Mouse (Mus musculus): Measurements from ENCODE around the gene Tdrd5.
"Not testable (repeated sequence)": the region's sequence is repeated elsewhere in the genome, so short reads cannot be mapped to it uniquely, and the experiment has no call there.

Tdrd5 gene

DNA sequence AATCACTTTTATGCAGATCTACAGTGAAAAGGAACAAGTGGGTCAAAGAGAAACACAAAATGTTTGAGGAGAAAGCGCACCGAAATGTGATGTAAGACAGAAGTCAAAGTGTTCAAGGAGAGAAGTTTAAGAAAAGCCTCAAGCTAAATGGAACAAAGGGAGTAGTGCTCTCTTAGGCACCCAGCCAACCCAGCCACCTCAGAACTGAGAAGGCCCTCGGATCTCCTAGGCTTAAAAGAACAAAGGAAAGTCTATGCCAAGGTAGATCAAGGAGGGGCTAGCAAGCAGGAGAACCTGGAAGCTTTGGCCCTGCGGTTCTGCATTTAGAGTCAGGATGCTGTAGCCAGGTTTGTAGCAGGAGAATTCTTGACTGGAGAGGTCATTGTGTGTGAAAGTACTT, 48.6 kb downstream of the Tdrd5 start:
- DNase-seq (ENCODE audit: low spot score in 2 of 2): no peak

DNA sequence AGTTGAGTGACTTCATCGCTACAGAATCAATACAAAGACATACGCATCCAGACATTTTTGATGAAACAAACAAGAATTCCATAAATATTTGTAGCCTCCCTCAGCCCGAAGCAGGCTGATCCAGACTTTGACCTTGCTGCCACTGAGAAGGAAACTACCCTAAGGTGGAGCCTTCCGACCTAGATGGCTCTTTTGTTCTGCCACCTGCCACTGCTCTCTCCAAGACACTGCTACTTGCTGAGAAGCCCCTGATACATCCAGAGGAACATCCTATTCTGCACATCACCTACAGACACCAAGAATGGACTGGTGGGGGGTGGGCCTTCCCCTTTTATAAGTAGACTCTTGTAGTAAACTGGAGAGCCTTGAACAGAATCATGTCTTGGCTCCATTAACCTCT, 52.4 kb downstream of the Tdrd5 start:
- DNase-seq (ENCODE audit: low spot score in 2 of 2): not testable (repeated sequence)

DNA sequence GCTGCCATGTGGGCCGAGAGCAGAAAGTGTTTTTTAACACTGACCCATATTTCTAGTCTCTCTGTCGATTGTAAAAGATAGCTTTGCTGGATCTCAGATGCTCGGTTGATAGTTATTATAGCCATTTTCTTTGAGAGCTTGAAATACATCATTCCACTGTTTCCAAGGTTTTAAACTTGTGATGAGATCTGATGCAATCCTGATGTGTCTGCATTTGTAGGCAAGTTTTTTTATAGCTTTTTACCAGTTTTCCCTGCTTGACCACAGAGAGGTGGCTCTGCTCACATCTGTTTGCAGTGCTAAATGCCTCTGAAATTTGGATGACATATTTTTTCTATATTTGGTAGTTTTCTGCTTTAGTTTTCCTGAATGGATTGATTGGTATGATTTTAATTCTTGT, 55.6 kb downstream of the Tdrd5 start:
- no peak for DNase-seq (ENCODE audit: low spot score in 2 of 2)

DNA sequence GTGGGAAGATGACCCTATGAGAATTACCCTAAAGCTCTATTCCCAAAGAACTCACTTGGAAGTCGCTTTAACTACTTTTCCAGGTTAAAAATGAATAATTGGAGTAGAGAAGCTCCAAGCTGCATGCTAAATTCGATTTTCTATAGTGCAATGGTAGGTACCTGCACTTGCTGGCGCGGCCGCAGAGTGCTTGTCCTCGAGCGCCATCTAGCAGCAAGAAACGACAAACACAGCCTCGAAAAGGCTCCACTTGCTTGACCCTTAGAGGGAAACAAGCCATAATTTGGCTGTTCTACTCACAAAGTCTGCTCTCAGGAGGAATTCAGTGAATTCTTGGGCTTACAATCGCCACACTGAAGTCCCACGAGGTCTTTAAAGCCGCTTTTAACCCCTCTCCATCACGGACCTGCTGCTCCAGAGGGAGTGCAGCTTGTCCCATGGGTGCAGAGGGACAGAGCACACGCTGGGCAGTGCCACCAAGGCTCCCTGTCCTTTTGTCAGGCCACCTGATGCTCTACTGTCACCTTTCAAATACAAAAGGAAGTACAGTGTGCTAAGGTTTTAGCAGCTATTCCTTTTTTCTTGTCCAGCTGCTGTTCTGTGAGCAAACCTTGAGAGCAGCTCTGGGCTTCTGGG, 61.6 kb downstream of the Tdrd5 start:
- peak; percentile 19 to 36 for DNase-seq (ENCODE audit: low spot score in 2 of 2)

DNA sequence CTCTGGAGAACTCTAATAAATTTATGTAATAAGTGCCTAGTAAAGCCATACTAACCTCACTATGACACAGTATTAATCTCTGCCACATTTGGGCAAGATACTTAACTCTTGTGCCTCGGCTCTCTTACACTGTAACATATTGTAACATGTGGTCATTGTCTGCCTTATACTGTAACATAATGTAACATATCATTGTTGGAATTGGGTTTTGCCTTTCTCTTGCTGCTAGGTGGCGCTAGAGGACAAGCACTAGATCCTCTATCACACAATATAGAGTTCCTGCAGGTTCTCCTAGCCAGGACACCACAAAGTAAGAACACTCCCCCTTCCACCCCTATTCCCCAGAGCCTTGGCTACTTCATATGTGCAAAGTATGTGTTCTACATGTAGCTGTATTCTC, 62.4 kb downstream of the Tdrd5 start:
- no peak for DNase-seq (ENCODE audit: low spot score in 2 of 2)

DNA sequence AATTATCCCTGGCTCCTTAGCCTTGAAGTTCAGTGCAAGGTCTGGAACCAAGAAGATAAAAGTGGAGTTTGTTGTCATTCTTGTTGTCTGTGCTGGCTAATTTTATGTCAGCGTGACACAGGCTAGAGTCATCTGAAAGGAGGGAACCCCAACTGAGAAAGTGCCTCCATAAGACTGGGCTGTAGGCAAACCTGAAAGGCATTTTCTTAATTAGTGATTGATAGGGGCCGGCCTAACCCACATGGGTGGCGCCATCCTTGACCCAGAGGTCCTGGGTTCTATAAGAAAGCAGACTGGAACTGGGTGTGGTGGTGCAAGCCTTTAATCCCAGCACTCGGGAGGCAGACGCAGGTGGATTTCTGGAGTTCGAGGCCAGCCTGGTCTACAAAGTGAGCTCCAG, 72.3 kb downstream of the Tdrd5 start:
- DNase-seq (ENCODE audit: low spot score in 2 of 2): no peak

DNA sequence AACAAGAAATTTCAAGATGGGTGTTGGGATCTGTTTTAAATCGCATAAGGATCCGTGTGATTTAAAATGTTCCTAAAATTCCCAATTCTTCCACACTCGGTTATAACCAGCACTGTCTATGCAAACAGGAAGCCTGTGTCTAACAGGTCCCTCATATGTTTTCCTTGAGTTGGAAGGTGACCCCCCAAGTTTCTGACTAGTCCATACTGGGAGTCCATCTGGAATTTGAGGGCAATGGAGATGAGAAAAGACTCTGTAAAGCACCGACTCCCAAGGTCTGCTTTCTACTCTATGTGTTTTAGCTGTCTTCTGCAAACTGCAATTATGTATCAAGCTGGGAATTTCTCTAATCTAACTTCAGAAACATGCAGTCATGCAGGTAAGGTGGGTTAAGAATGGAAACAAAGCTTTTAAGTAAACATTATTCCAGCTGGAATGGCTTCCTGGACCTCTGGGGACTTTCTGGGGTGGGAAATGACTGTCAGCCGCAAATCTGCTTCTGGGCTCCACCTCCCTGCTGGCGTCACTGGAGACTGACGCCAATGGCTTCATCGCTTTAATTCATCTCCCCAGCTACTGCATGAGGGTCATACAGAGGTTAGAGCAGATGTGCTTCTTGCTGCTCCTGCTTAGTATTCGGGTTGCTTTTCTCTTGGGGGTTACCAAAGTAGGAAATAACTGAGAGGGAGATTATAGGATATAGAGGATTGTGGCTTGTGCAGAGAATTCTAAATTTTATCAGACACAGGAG, 73.0 kb downstream of the Tdrd5 start:
- no peak for DNase-seq (ENCODE audit: low spot score in 2 of 2)

DNA sequence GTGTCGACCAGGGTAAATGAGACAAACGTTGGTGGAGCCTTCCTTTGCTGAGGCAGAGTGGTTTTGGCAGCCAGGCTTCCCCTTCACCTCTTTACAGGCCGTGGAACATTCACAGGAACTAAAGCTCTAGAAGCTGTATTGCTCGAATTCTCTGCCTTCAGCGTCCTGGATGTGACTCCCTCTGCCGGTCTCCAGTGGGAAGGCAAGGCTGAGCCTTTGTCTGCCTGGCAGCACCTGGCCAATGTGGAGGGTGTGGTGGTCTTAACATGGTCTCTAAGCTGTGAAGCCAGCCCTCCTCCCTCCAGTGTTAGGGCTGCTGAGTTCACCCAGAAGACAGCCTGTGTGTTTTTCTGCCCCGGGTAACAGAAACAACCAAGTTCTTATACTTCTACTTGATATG, 74.0 kb downstream of the Tdrd5 start:
- peak; percentile 22 to 48 for DNase-seq (ENCODE audit: low spot score in 2 of 2)

DNA sequence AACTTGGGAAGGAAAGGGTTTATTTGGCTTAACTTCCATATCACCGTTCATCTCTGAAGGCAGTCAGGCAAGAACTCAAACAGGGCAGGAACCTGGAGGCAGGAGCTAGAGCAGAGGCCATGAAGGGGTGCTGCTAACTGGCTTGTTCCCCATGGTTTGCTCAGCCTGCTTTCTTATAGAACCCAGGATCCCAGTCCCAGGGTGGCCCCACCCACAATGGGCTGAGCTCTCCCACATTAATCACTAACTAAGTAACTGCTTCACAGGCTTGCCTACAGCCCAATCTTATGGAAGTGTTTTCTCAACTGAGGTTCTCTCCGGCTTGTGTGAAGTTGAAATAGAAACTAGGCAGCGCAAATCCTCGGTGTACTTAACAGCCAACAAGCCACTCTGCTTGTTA, 74.7 kb downstream of the Tdrd5 start:
- DNase-seq (ENCODE audit: low spot score in 2 of 2): no peak

DNA sequence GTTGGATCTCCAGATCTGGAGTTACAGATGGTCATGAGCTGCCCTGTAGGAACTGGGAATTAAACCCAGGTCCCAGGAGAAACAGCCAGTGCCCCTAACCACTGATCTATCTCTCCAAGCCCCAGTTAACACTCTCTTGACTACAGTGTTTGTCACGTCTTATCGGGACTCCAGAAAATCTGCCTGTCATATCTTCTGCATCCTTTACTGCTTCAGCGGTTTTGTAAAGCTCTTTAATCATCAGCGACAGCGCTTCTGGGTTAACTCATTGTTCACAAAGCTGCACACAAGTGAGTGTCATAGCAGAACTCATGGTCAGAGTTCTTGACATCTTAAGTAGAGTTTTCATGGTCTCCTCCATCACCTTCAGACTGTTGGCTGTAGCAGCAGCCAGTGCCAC, 76.6 kb downstream of the Tdrd5 start:
- DNase-seq (ENCODE audit: low spot score in 2 of 2): no peak

DNA sequence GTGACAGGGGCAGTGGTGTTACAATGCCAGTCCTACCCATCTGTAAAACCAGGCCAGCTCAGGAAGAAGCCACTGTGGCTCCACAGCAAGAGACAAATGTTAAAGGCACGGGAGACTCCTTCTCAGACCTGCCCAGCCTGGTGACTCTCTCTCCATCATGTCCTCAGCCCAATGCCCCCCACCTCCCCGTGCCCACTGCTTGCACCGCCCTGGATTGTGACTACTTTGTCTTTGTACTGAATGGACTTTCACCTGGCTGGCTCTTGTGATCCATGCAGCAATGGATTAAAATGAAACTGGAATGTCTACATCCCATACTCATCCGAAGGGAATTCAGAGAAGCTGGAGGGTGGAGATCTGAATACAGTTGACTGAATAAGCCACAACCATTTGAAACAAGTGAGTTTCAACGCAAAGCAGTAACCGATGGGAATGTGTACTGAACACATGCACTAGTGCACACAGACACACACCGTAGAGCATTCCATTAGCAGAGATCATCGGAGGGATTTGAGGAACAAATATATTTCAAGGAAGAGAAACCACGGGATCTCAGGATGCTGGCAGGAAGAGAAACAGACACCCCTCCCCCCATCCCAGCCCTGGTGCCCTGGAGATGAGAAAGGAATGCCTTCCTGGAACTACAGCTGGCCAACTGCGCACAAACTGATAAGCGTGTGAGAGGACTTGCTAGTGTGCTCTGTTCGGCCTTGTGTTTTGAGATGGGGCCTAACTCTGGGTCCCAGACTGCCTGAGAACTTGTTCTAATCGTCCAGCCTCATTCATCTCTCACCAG, 81.1 kb downstream of the Tdrd5 start:
- no peak for DNase-seq (ENCODE audit: low spot score in 2 of 2)

DNA sequence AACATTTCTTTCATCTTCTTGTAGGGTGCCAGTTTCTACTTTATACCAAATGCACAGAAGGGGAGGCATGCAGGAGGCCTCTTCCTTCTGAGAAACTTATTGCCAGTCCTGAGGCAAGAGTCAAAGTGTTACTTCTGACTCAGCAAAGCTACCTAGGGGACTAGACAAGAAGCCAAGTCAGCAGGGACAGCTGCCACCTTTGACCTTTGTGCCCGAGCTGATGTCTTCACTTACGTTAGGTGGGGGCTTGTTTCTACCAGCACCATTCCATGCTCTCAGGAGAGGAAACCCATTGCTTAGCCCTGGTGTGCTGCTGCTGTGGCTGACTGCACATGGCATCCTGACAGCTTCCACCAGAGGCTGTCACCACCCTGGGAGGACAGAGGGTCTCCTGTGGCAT, 82.1 kb downstream of the Tdrd5 start:
- DNase-seq (ENCODE audit: low spot score in 2 of 2): no peak

DNA sequence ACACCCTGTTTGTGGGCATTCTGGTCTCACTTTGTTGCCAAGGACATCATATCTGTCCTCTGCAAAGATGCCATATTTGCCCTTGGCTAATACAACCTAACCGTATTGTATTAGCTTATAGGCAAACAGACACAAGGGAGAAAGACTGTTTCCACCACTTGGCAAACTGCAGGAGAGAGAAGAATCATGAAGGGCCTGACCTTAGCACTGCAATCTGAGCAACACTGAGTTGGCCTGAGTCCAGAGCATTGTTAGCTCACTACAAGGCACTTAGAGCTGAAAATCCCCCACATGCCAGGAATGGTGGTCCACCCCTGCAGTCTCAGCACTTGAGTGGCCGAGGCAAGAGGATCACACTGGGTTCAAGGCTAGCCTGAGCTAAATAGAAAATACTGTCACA, 84.9 kb downstream of the Tdrd5 start:
- DNase-seq (ENCODE audit: low spot score in 2 of 2): no peak

DNA sequence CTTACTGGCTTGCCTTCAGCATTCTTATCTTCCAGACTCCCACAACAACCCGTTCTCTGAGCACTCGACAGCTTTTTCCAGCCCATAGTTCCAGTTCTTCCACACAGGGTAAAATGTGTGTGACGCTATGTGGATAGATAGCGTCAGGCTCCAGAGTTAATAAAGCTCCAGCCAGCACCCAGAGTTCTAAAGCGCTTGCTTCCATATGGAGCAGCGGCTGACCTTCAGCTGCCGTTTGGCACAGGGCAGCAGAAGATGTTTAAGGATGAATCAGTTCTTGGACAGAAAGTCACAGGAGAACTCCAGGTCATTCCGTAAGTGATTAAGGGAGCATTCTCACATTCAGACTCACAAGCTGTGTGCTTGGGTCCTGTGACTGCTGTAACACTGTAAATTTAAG, 85.5 kb downstream of the Tdrd5 start:
- no peak for DNase-seq (ENCODE audit: low spot score in 2 of 2)

DNA sequence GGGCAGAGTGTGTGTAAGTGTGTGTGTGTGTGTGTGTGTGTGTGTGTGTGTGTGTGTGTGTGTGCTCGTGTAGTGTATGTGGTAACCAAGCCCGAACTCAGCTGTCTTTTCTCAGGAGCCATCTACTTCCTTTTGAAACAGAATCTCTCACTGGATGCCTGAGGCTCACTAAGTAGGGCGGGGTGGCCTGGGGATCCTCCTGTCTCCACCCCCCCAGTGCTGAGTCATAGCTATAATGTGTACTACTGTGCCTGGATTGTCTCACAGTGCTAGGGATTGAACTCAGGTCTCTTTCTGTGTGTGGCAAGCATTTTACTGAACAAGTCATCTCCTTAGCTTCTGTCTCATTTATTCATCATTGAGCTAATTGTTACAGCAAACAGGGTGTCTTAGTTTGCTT, 86.1 kb downstream of the Tdrd5 start:
- DNase-seq (ENCODE audit: low spot score in 2 of 2): no peak

DNA sequence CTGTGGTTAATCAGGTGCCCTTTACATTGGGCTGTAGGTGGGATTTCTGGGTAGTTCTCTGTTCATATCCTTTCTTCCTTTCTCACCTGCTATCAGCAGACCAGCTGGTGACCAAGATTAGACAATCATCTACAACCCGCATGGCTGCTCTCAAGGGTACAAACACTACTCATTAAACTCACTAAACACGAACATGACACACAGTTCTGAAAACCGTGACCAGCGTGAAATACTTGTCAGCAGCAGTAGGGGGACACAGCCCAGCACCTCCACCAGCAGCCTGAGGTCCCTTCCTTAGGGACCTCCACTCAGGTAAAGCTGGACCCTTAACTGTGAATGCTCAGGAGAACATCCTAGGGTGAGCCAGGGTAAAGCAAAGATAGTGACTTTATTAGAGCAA, 87.2 kb downstream of the Tdrd5 start:
- no peak for DNase-seq (ENCODE audit: low spot score in 2 of 2)

DNA sequence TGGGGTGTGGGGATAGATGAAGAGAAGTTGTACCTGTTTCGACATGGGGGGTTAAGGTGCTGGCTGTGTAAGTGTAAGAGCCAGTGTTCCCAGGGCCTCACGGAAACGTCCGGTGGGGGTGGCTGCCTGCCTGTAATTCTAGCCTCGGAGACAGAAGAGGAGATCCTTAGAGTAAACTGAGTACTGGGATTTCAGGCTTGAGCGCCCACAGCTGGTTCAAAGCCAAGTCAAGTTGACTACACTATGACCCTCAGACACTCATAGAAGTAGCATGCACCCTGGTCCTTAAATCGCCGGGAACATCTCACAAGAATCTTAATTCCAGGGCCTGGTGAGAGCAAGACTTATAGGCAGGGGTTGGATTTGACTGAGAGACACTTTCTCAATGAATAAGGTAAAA, 88.8 kb downstream of the Tdrd5 start:
- DNase-seq (ENCODE audit: low spot score in 2 of 2): no peak

DNA sequence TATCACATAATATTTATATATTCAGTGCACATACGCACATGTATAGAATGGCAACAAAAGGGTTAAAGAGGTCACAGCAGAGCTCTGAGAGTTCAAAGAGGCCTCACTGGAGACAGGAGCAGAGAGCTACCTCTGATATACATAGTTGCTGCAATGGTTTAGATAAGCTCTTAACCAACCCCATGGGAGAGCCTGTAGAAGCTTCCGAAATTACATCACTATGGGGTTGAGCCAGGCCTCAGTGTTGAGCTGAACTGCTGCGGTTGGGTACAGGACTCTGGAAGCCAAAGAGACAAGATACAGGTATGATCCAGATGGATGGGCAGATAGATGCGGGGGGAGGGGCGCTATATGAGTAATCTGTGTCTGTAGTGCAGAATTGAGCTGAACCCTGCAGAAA, 90.5 kb downstream of the Tdrd5 start:
- DNase-seq (ENCODE audit: low spot score in 2 of 2): no peak

DNA sequence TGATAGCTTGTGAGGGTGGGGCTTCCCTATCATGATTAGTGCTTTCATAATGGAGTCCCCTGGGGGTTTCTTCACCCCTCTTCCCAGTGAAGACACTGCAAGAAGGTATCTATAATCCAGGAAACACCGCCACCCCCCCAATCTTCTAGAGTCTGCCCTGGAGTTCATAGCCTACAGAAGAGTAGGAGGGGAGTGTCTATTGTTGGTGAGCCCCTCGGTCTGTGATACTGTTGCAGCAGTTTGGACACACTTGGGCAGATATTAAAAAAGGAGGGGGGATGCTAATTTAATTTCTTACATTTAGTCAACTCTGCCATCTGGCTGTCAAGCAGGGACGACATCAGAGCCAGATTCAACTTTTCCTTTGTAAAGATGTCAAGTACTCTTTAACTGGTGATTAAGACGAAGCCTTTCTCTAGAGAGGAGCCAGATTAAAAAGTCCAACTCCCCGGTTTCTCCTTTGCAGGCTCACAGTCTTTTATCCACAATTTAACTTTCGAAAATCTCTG, 91.6 kb downstream of the Tdrd5 start:
- DNase-seq (ENCODE audit: low spot score in 2 of 2): no peak
